Mouse (Mus musculus): ENCODE measurements around the gene Mthfs. TPM values are rescaled to one million over a fixed set of nuclear protein-coding genes. Genes with fewer than 3 reads are reported as not detected.

Mthfs gene
- polyA plus RNA-seq, 1 experiment: 6.4 TPM

GRCm38 (mm10) chr9:89253400-89253799 lies 42.9 kb downstream of the Mthfs start:
- TF ChIP-seq MAX (IDR thresholded peaks at IDR 0.05; ENCODE audit: low read depth) (no peak), E2F4 (IDR thresholded peaks at IDR 0.05; ENCODE audit: insufficient read depth) (no peak), TCF12 (IDR thresholded peaks at IDR 0.05; ENCODE audit: insufficient read depth, poor library complexity, severe bottlenecking) (no peak), POLR2AphosphoS2 (IDR thresholded peaks at IDR 0.05; ENCODE audit: insufficient read length, low read depth) (no peak), MYOD1 (IDR thresholded peaks at IDR 0.05; ENCODE audit: control insufficient read depth in 1 of 3, insufficient read length in 2 of 3, low read depth in 2 of 3) (no peak), USF1 (IDR thresholded peaks at IDR 0.05; ENCODE audit: low read depth) (no peak), REST (IDR thresholded peaks at IDR 0.05; ENCODE audit: insufficient read depth, insufficient read length) (no peak), SRF (IDR thresholded peaks at IDR 0.05; ENCODE audit: control insufficient read depth, insufficient read length, low read depth) (no peak), POLR2A (IDR thresholded peaks at IDR 0.05; ENCODE audit: insufficient read length, low read depth) (no peak), TCF3 (IDR thresholded peaks at IDR 0.05; ENCODE audit: insufficient read length, low read depth) (no peak), MYOG (IDR thresholded peaks at IDR 0.05; ENCODE audit: control insufficient read depth in 1 of 3, insufficient read depth in 1 of 3, insufficient read length in 2 of 3, low read depth in 2 of 3) (no peak), CEBPB (IDR thresholded peaks at IDR 0.05; ENCODE audit: insufficient read depth, poor library complexity, severe bottlenecking) (no peak)
- H3ac ChIP-seq (ENCODE audit: control insufficient read depth, insufficient read length): no peak overlapping the region

GRCm38 (mm10) chr9:89256556-89257335 lies 46.3 kb downstream of the Mthfs start:
- no peaks in the 10 kb centered on the region for H3K36me3 ChIP-seq (ENCODE audit: control insufficient read depth, insufficient read depth)
- H3K79me2 ChIP-seq (ENCODE audit: control insufficient read depth, insufficient read depth): no peaks in the 10 kb centered on the region
- H3ac ChIP-seq (ENCODE audit: control insufficient read depth, insufficient read length): no peak overlapping the region

More at GRCm38 (mm10) chr9:89253400-89253799, 42.9 kb downstream of the Mthfs start:
- Histone ChIP-seq H3K27me3 (ENCODE audit: control insufficient read depth, insufficient read depth, insufficient read length) (no peaks in the 10 kb centered on the region), H3K36me3 (ENCODE audit: control insufficient read depth, insufficient read depth) (no peaks in the 10 kb centered on the region), H3K79me2 (ENCODE audit: control insufficient read depth, insufficient read depth) (no peaks in the 10 kb centered on the region), H3K4me3 (no peak overlapping the region), H3K4me2 (ENCODE audit: low read depth) (no peak overlapping the region)

GRCm38 (mm10) chr9:89263968-89264367 lies 53.5 kb downstream of the Mthfs start:
- H3K4me3 ChIP-seq: no peak overlapping the region
- no peak overlapping the region for H3ac ChIP-seq (ENCODE audit: control insufficient read depth, insufficient read length)
- no peak overlapping the region for H3K4me2 ChIP-seq (ENCODE audit: low read depth)
- no peaks in the 10 kb centered on the region for H3K27me3 ChIP-seq (ENCODE audit: control insufficient read depth, insufficient read depth, insufficient read length)
- no peak for TF ChIP-seq MYOG (IDR thresholded peaks at IDR 0.05; ENCODE audit: control insufficient read depth in 1 of 3, insufficient read depth in 1 of 3, insufficient read length in 2 of 3, low read depth in 2 of 3)
- TF ChIP-seq MAX (IDR thresholded peaks at IDR 0.05; ENCODE audit: low read depth): no peak
- no peak for TF ChIP-seq E2F4 (IDR thresholded peaks at IDR 0.05; ENCODE audit: insufficient read depth)
- TF ChIP-seq POLR2A (IDR thresholded peaks at IDR 0.05; ENCODE audit: insufficient read length, low read depth): no peak
- no peak for TF ChIP-seq USF1 (IDR thresholded peaks at IDR 0.05; ENCODE audit: low read depth)
- TF ChIP-seq SRF (IDR thresholded peaks at IDR 0.05; ENCODE audit: control insufficient read depth, insufficient read length, low read depth): no peak
- TF ChIP-seq TCF12 (IDR thresholded peaks at IDR 0.05; ENCODE audit: insufficient read depth, poor library complexity, severe bottlenecking): no peak
- no peak for TF ChIP-seq TCF3 (IDR thresholded peaks at IDR 0.05; ENCODE audit: insufficient read length, low read depth)
- TF ChIP-seq REST (IDR thresholded peaks at IDR 0.05; ENCODE audit: insufficient read depth, insufficient read length): no peak
- TF ChIP-seq POLR2AphosphoS2 (IDR thresholded peaks at IDR 0.05; ENCODE audit: insufficient read length, low read depth): no peak
- no peak for TF ChIP-seq CEBPB (IDR thresholded peaks at IDR 0.05; ENCODE audit: insufficient read depth, poor library complexity, severe bottlenecking)
- TF ChIP-seq MYOD1 (IDR thresholded peaks at IDR 0.05; ENCODE audit: control insufficient read depth in 1 of 3, insufficient read length in 2 of 3, low read depth in 2 of 3): no peak
- H3K79me2 ChIP-seq (ENCODE audit: control insufficient read depth, insufficient read depth): no peaks in the 10 kb centered on the region
- H3K36me3 ChIP-seq (ENCODE audit: control insufficient read depth, insufficient read depth): no peaks in the 10 kb centered on the region

More at GRCm38 (mm10) chr9:89256556-89257335, 46.3 kb downstream of the Mthfs start:
- H3K4me3 ChIP-seq: no peak overlapping the region
- TF ChIP-seq SRF (IDR thresholded peaks at IDR 0.05; ENCODE audit: control insufficient read depth, insufficient read length, low read depth) (no peak), CEBPB (IDR thresholded peaks at IDR 0.05; ENCODE audit: insufficient read depth, poor library complexity, severe bottlenecking) (no peak), TCF12 (IDR thresholded peaks at IDR 0.05; ENCODE audit: insufficient read depth, poor library complexity, severe bottlenecking) (no peak), MYOD1 (IDR thresholded peaks at IDR 0.05; ENCODE audit: control insufficient read depth in 1 of 3, insufficient read length in 2 of 3, low read depth in 2 of 3) (no peak), MYOG (IDR thresholded peaks at IDR 0.05; ENCODE audit: control insufficient read depth in 1 of 3, insufficient read depth in 1 of 3, insufficient read length in 2 of 3, low read depth in 2 of 3) (no peak), POLR2AphosphoS2 (IDR thresholded peaks at IDR 0.05; ENCODE audit: insufficient read length, low read depth) (no peak), REST (IDR thresholded peaks at IDR 0.05; ENCODE audit: insufficient read depth, insufficient read length) (no peak), POLR2A (IDR thresholded peaks at IDR 0.05; ENCODE audit: insufficient read length, low read depth) (no peak), TCF3 (IDR thresholded peaks at IDR 0.05; ENCODE audit: insufficient read length, low read depth) (no peak), E2F4 (IDR thresholded peaks at IDR 0.05; ENCODE audit: insufficient read depth) (no peak), MAX (IDR thresholded peaks at IDR 0.05; ENCODE audit: low read depth) (no peak), USF1 (IDR thresholded peaks at IDR 0.05; ENCODE audit: low read depth) (no peak)
- H3K27me3 ChIP-seq (ENCODE audit: control insufficient read depth, insufficient read depth, insufficient read length): no peaks in the 10 kb centered on the region
- no peak overlapping the region for H3K4me2 ChIP-seq (ENCODE audit: low read depth)

- TF ChIP-seq USF1 (IDR thresholded peaks at IDR 0.05; ENCODE audit: low read depth) (no peak), MYOD1 (IDR thresholded peaks at IDR 0.05; ENCODE audit: control insufficient read depth in 1 of 3, insufficient read length in 2 of 3, low read depth in 2 of 3) (no peak), SRF (IDR thresholded peaks at IDR 0.05; ENCODE audit: control insufficient read depth, insufficient read length, low read depth) (no peak), E2F4 (IDR thresholded peaks at IDR 0.05; ENCODE audit: insufficient read depth) (no peak)
- no peak overlapping the region for H3K4me3 ChIP-seq
- no peak overlapping the region for H3ac ChIP-seq (ENCODE audit: control insufficient read depth, insufficient read length)
- no peaks in the 10 kb centered on the region for H3K79me2 ChIP-seq (ENCODE audit: control insufficient read depth, insufficient read depth)
- H3K27me3 ChIP-seq (ENCODE audit: control insufficient read depth, insufficient read depth, insufficient read length): no peaks in the 10 kb centered on the region
- H3K4me2 ChIP-seq (ENCODE audit: low read depth): no peak overlapping the region
- H3K36me3 ChIP-seq (ENCODE audit: control insufficient read depth, insufficient read depth): no peaks in the 10 kb centered on the region
These were observed 54.1 kb downstream of the Mthfs start for GRCm38 (mm10) chr9:89264571-89264970.
